Mouse (Mus musculus): Measurements from ENCODE around the gene Phldb1. TPM values are rescaled to one million over a fixed set of nuclear protein-coding genes. Genes with fewer than 3 reads are reported as not detected.

Phldb1 gene
- polyA plus RNA-seq, 1 experiment from 2014 or later, result 37.6 TPM

GRCm38 (mm10) chr9:44721154-44721876 lies 13.7 kb downstream of the Phldb1 start:
- Histone ChIP-seq H3K4me2 (replicated peaks; ENCODE audit: low read depth, low read length) (peak overlapping the region; percentile 85), H3K4me1 (ENCODE audit: insufficient read depth, low read length) (peaks cover 38% of the 10 kb centered on the region), H3K9ac (replicated peaks; ENCODE audit: low read length) (peak overlapping the region; percentile 82), H3K9me3 (ENCODE audit: low read length) (no peaks in the 10 kb centered on the region), H3K4me3 (ENCODE audit: low read length) (peak overlapping the region; percentile 64), H3K27ac (ENCODE audit: low read length) (peak overlapping the region; percentile 67), H3K36me3 (ENCODE audit: insufficient read depth, low read length) (peaks cover 6% of the 10 kb centered on the region), H3K27me3 (ENCODE audit: insufficient read depth, low read length) (no peaks in the 10 kb centered on the region)
- peak; percentile 91 for ATAC-seq (ENCODE audit: low FRiP score, low TSS enrichment)
- under 1% methylated on average over 33 of the region's 40 CpGs for WGBS

GRCm38 (mm10) chr9:44720358-44721153 lies 14.4 kb downstream of the Phldb1 start:
- peak overlapping the region; percentile 64 for H3K4me3 ChIP-seq (ENCODE audit: low read length)
- H3K9me3 ChIP-seq (ENCODE audit: low read length), result no peaks in the 10 kb centered on the region
- H3K36me3 ChIP-seq (ENCODE audit: insufficient read depth, low read length), result peaks cover 11% of the 10 kb centered on the region
- peak overlapping the region; percentile 82 for H3K9ac ChIP-seq (replicated peaks; ENCODE audit: low read length)
- WGBS, result 11% methylated on average over 9 of the region's 9 CpGs
- H3K27ac ChIP-seq (ENCODE audit: low read length), result peak overlapping the region; percentile 67
- peak overlapping the region; percentile 85 for H3K4me2 ChIP-seq (replicated peaks; ENCODE audit: low read depth, low read length)
- peak; percentile 21 for ATAC-seq (ENCODE audit: low FRiP score, low TSS enrichment)
- no peaks in the 10 kb centered on the region for H3K27me3 ChIP-seq (ENCODE audit: insufficient read depth, low read length)
- H3K4me1 ChIP-seq (ENCODE audit: insufficient read depth, low read length), result peaks cover 31% of the 10 kb centered on the region

GRCm38 (mm10) chr9:44719632-44720357 lies 15.2 kb downstream of the Phldb1 start:
- H3K4me3 ChIP-seq (ENCODE audit: low read length), result peak overlapping the region; percentile 64; the same call in 1 of the 2 replicates
- H3K4me2 ChIP-seq (replicated peaks; ENCODE audit: low read depth, low read length), result peak overlapping the region; percentile 85
- H3K9ac ChIP-seq (replicated peaks; ENCODE audit: low read length), result no peak overlapping the region; the same call in 1 of the 2 replicates
- peaks cover 31% of the 10 kb centered on the region for H3K4me1 ChIP-seq (ENCODE audit: insufficient read depth, low read length)
- H3K27me3 ChIP-seq (ENCODE audit: insufficient read depth, low read length), result no peaks in the 10 kb centered on the region
- ATAC-seq (ENCODE audit: low FRiP score, low TSS enrichment), result no peak
- WGBS, result 71% methylated on average over 8 of the region's 8 CpGs
- H3K9me3 ChIP-seq (ENCODE audit: low read length), result no peaks in the 10 kb centered on the region
- no peak overlapping the region for H3K27ac ChIP-seq (ENCODE audit: low read length)
- H3K36me3 ChIP-seq (ENCODE audit: insufficient read depth, low read length), result peaks cover 14% of the 10 kb centered on the region

DNA sequence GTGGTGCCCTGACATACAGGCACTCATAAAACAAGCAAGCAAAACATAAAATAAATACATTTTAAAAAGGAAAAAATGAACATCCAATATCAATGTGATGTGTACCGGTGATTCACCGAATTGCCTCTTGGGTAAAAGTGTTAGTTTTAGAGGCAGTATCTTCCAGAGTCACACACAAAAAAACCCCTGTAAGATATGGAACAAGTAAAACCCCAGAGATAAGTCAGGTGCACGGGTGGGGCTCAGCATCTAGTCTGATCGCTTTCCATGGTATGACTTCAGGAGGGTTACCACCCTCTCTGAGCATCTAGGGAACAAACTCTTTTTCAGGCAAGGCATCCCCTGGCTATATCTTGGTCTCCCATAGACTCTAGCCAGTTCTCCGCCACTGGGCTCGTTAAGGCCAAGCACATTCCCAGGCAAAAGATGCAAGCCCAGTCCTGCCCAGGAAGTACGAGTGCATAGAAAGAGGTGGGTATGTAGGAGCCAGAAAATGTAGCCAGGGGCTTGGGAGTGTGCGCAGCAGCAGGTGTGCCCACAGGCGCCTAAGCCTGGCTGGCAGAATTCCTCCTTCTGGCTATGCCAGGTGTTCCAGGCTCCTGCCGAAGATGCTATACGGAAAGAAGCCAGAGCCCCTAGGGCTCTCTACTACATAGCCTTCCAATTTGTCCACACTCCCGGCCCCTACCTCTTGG lies 15.9 kb downstream of the Phldb1 start:
- H3K4me3 ChIP-seq (ENCODE audit: low read length), result no peak overlapping the region
- H3K4me1 ChIP-seq (ENCODE audit: insufficient read depth, low read length), result peaks cover 26% of the 10 kb centered on the region
- no peaks in the 10 kb centered on the region for H3K27me3 ChIP-seq (ENCODE audit: insufficient read depth, low read length)
- peaks cover 14% of the 10 kb centered on the region for H3K36me3 ChIP-seq (ENCODE audit: insufficient read depth, low read length)
- no peak overlapping the region for H3K27ac ChIP-seq (ENCODE audit: low read length)
- H3K4me2 ChIP-seq (replicated peaks; ENCODE audit: low read depth, low read length), result no peak overlapping the region
- 91% methylated on average over 12 of the region's 12 CpGs for WGBS
- H3K9ac ChIP-seq (replicated peaks; ENCODE audit: low read length), result no peak overlapping the region
- no peaks in the 10 kb centered on the region for H3K9me3 ChIP-seq (ENCODE audit: low read length)
- no peak for ATAC-seq (ENCODE audit: low FRiP score, low TSS enrichment)

DNA sequence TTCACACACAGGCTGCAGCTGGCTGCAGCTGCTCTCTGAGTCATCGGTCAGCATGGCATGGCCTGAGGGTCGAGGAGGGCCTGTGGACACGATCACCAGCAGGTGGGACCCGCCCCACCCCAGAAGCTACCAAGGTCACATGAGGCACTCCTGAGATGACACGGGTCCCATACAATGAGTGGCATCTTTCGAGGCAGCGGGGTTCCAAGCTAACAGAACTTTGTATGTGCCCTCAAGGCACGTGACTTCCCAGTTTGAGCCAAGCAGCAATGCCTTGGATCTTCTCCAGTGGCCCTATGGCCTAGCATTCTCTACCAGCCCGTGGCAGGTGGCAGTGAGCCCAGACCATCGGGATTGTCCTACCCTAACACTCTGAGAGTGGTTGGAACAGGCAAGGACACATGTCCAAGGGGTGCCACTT lies 17.2 kb downstream of the Phldb1 start:
- Histone ChIP-seq H3K9me3 (ENCODE audit: low read length) (no peaks in the 10 kb centered on the region), H3K36me3 (ENCODE audit: insufficient read depth, low read length) (peaks cover 14% of the 10 kb centered on the region), H3K9ac (replicated peaks; ENCODE audit: low read length) (no peak overlapping the region), H3K27ac (ENCODE audit: low read length) (no peak overlapping the region), H3K4me1 (ENCODE audit: insufficient read depth, low read length) (peaks cover 20% of the 10 kb centered on the region), H3K4me2 (replicated peaks; ENCODE audit: low read depth, low read length) (no peak overlapping the region), H3K4me3 (ENCODE audit: low read length) (no peak overlapping the region), H3K27me3 (ENCODE audit: insufficient read depth, low read length) (no peaks in the 10 kb centered on the region)
- 89% methylated on average over 10 of the region's 10 CpGs for WGBS
- ATAC-seq (ENCODE audit: low FRiP score, low TSS enrichment), result no peak

DNA sequence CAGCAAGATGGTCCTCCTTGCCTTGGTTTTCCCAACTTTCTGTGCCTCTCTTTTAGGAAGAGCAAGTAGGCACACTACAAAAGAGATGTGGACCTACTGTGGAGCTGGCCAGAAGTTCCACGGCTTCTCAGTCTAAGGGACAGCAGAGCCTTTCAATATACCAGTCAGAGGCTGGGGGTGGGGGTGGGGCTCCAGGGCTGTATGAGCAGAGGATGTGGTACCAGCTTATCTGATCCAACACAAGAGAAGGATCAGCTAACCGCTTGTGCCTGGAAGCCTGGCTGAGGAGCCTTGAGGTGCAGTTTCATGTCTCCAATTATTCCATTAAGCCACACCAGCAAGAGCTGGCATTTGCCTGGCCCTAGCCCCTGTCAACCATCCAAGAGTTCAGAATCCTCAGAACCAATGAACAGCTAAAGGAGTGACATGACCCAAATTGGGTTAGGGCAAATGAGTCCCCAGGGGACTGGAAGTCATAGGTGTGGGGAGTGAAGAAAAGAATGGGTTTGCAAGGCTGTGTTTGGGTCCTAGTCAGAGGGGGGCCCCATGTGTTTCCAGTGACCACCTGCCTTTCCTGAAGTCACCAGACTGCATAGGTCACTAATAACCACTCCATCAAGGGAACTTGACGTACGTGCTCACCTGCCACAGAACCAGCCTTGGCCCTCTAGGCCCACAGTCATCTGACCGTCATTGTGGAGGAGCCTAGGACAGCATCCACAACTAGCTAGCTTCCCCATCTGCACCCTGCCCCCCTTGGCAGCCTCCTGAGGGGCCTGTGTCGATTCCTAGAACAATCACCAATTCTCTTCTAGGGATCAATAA lies 17.8 kb downstream of the Phldb1 start:
- peaks cover 18% of the 10 kb centered on the region for H3K36me3 ChIP-seq (ENCODE audit: insufficient read depth, low read length)
- no peak overlapping the region for H3K27ac ChIP-seq (ENCODE audit: low read length)
- H3K4me3 ChIP-seq (ENCODE audit: low read length), result no peak overlapping the region
- H3K4me1 ChIP-seq (ENCODE audit: insufficient read depth, low read length), result peaks cover 20% of the 10 kb centered on the region
- no peak for ATAC-seq (ENCODE audit: low FRiP score, low TSS enrichment)
- H3K9me3 ChIP-seq (ENCODE audit: low read length), result no peaks in the 10 kb centered on the region
- no peak overlapping the region for H3K4me2 ChIP-seq (replicated peaks; ENCODE audit: low read depth, low read length)
- H3K27me3 ChIP-seq (ENCODE audit: insufficient read depth, low read length), result no peaks in the 10 kb centered on the region
- WGBS, result 83% methylated on average over 6 of the region's 6 CpGs
- no peak overlapping the region for H3K9ac ChIP-seq (replicated peaks; ENCODE audit: low read length)

GRCm38 (mm10) chr9:44715705-44716362 lies 19.2 kb downstream of the Phldb1 start:
- Histone ChIP-seq H3K9ac (replicated peaks; ENCODE audit: low read length) (no peak overlapping the region), H3K27me3 (ENCODE audit: insufficient read depth, low read length) (no peaks in the 10 kb centered on the region), H3K4me2 (replicated peaks; ENCODE audit: low read depth, low read length) (no peak overlapping the region), H3K9me3 (ENCODE audit: low read length) (no peaks in the 10 kb centered on the region), H3K4me3 (ENCODE audit: low read length) (no peak overlapping the region), H3K4me1 (ENCODE audit: insufficient read depth, low read length) (peaks cover 11% of the 10 kb centered on the region), H3K36me3 (ENCODE audit: insufficient read depth, low read length) (peaks cover 31% of the 10 kb centered on the region), H3K27ac (ENCODE audit: low read length) (no peak overlapping the region)
- 94% methylated on average over 29 of the region's 29 CpGs for WGBS
- no peak for ATAC-seq (ENCODE audit: low FRiP score, low TSS enrichment)

DNA sequence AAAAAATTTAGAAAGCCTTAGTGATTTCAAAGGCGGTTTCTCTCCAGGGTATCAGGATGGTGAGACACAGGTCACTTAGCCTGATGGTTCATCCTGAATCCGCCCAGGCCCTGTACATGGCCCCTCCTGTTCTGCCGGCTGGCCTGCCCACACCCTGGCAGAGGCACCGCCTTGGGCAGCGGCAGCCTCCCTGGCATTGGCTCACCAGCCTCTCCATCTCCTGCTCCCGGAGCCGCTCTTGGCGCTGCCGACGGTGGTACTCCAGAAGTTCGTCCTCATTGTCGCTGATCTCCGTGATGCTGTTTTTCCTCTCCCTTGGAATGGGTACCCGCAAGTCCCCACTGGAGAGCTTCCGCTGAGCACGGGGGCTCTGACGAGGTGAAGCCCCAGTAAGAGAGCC lies 19.9 kb downstream of the Phldb1 start:
- no peak overlapping the region for H3K4me2 ChIP-seq (replicated peaks; ENCODE audit: low read depth, low read length)
- no peak for ATAC-seq (ENCODE audit: low FRiP score, low TSS enrichment)
- no peaks in the 10 kb centered on the region for H3K9me3 ChIP-seq (ENCODE audit: low read length)
- peaks cover 31% of the 10 kb centered on the region for H3K36me3 ChIP-seq (ENCODE audit: insufficient read depth, low read length)
- H3K27ac ChIP-seq (ENCODE audit: low read length), result no peak overlapping the region
- no peaks in the 10 kb centered on the region for H3K27me3 ChIP-seq (ENCODE audit: insufficient read depth, low read length)
- no peak overlapping the region for H3K4me3 ChIP-seq (ENCODE audit: low read length)
- no peak overlapping the region for H3K9ac ChIP-seq (replicated peaks; ENCODE audit: low read length)
- WGBS, result 88% methylated on average over 17 of the region's 17 CpGs
- H3K4me1 ChIP-seq (ENCODE audit: insufficient read depth, low read length), result peaks cover 4% of the 10 kb centered on the region
